Mouse (Mus musculus): ENCODE measurements around the gene Bbx. TPM values are rescaled to one million over a fixed set of nuclear protein-coding genes. Genes with fewer than 3 reads are reported as not detected.

Gene Bbx
- polyA plus RNA-seq (2015; fragmentation: Nextera tagmentation; extraction: Ambion mirVana): 20.4 and 21.9 TPM in 2 replicates

- Histone ChIP-seq H3K4me1 (replicated peaks) (peaks cover 14% of the 10 kb centered on the region), H3K9ac (peak within 1 kb of the TSS; percentile 85), H3K9me3 (no peaks in the 10 kb centered on the region), H3K36me3 (no peaks in the 10 kb centered on the region), H3K27ac (replicated peaks) (peak within 1 kb of the TSS; percentile 93), H3K27me3 (no peaks in the 10 kb centered on the region), H3K4me2 (peak within 1 kb of the TSS; percentile 95), H3K4me3 (peak within 1 kb of the TSS; percentile 89)
- peak; percentile 98 for ATAC-seq (ENCODE audit: low FRiP score, low read depth)
- WGBS: under 1% methylated on average over 50 of the region's 55 CpGs
Measured at GRCm38 (mm10) chr16:50432062-50432878, at the start of gene Bbx. Gene Bbx (minus strand): TSS chr16:50432390.

DNA sequence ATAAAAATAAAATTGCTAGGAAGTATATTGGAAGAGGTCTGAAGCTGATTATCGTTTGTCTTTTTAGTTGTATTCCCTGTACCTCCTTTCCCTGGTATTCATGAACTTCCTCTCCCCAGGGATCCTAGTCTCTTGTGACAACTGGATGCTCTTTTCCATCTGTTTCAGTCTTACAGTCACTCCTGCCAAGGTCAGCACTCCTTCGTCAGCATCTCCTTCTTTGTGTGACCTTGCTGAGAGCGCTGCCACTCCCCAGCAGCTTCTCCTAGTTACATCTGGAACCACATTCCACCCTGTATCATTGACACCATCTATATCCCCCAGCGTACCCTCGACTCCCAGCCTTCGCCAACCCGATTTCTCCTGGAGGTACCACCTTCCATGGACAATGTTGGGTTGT lies 49.7 kb upstream of the Bbx start:
- no peaks in the 10 kb centered on the region for H3K27me3 ChIP-seq
- no peak overlapping the region for H3K9ac ChIP-seq
- no peaks in the 10 kb centered on the region for H3K36me3 ChIP-seq
- no peak overlapping the region for H3K4me3 ChIP-seq
- H3K4me2 ChIP-seq: no peak overlapping the region
- H3K27ac ChIP-seq (replicated peaks): no peak overlapping the region
- ATAC-seq (ENCODE audit: low FRiP score, low read depth): no peak
- WGBS: 70% methylated on average over 7 of the region's 7 CpGs
- 0 out of 2 replicates have a peak, but pooled peaks cover 2% of the 10 kb centered on the region for H3K4me1 ChIP-seq (replicated peaks)
- no peaks in the 10 kb centered on the region for H3K9me3 ChIP-seq

DNA sequence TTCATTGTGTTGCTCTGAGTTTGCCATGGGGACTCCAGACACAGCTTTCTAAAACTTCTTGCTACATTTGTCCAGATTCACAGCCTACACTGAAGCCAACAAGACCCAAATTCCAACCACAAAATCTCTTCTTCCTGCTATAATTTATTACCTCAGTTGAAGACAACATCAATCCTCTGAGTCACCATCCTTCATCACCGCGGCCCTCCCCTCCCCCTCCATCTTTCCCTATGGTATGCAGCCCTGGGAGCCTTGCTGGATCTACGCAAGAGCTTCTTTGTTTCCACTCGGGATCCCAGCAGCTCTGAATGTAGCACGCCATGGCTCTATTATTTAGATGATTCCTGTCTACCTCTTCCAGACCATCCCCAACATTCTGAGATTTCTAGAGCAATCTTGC lies 49.2 kb upstream of the Bbx start:
- 52% methylated on average over 5 of the region's 5 CpGs for WGBS

GRCm38 (mm10) chr16:50478695-50479094 lies 46.5 kb upstream of the Bbx start:
- Histone ChIP-seq H3K36me3 (no peaks in the 10 kb centered on the region), H3K4me1 (replicated peaks) (0 out of 2 replicates have a peak, but pooled peaks cover 2% of the 10 kb centered on the region), H3K9ac (no peak overlapping the region), H3K9me3 (no peaks in the 10 kb centered on the region), H3K27ac (replicated peaks) (no peak overlapping the region), H3K4me2 (no peak overlapping the region), H3K27me3 (no peaks in the 10 kb centered on the region), H3K4me3 (no peak overlapping the region)
- 100% methylated on average over 1 of the region's 1 CpGs for WGBS
- no peak for ATAC-seq (ENCODE audit: low FRiP score, low read depth)

More for the DNA sequence above, 49.2 kb upstream of the Bbx start:
- H3K9me3 ChIP-seq: no peaks in the 10 kb centered on the region
- H3K27ac ChIP-seq (replicated peaks): no peak overlapping the region
- H3K4me2 ChIP-seq: no peak overlapping the region
- H3K27me3 ChIP-seq: no peaks in the 10 kb centered on the region
- H3K4me3 ChIP-seq: no peak overlapping the region
- ATAC-seq (ENCODE audit: low FRiP score, low read depth): no peak
- H3K9ac ChIP-seq: no peak overlapping the region
- 0 out of 2 replicates have a peak, but pooled peaks cover 2% of the 10 kb centered on the region for H3K4me1 ChIP-seq (replicated peaks)
- H3K36me3 ChIP-seq: no peaks in the 10 kb centered on the region

- no peaks in the 10 kb centered on the region for H3K36me3 ChIP-seq
- no peak overlapping the region for H3K4me3 ChIP-seq
- 90% methylated on average over 6 of the region's 6 CpGs for WGBS
- no peak overlapping the region for H3K9ac ChIP-seq
- H3K27ac ChIP-seq (replicated peaks): no peak overlapping the region
- no peaks in the 10 kb centered on the region for H3K27me3 ChIP-seq
- no peaks in the 10 kb centered on the region for H3K9me3 ChIP-seq
- no peak overlapping the region for H3K4me2 ChIP-seq
- ATAC-seq (ENCODE audit: low FRiP score, low read depth): no peak
- H3K4me1 ChIP-seq (replicated peaks): 0 out of 2 replicates have a peak, but pooled peaks cover 2% of the 10 kb centered on the region
Measured at GRCm38 (mm10) chr16:50477628-50478027, 45.4 kb upstream of the Bbx start.

GRCm38 (mm10) chr16:50462226-50462870 lies 30.2 kb upstream of the Bbx start:
- Histone ChIP-seq H3K4me2 (peak overlapping the region; percentile 9; the same call in 1 of the 2 replicates), H3K4me1 (replicated peaks) (no peaks in the 10 kb centered on the region), H3K36me3 (no peaks in the 10 kb centered on the region), H3K4me3 (no peak overlapping the region), H3K27ac (replicated peaks) (no peak overlapping the region), H3K9ac (no peak overlapping the region), H3K27me3 (no peaks in the 10 kb centered on the region), H3K9me3 (no peaks in the 10 kb centered on the region)
- no peak for ATAC-seq (ENCODE audit: low FRiP score, low read depth)
- WGBS: 34% methylated on average over 10 of the region's 10 CpGs

DNA sequence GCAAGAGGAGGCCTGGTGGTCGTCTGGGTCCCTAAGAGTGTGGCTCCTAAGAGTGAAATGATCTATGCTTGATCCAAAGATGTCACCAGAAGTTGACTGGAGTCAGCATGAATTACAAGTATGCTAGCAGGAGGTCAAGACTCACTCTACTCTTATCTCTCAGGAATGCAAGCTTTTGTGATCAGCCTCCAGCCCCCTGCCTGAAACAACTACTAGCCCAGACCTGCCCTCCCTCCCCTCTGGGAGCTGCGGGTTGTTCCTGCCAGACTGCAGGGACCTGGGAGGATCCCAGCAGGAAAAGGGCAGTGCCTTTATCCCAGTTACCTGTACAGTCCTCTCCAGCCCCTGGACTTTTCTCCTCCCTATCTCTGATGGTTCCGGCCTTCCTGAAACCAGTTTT lies 27.0 kb upstream of the Bbx start:
- Histone ChIP-seq H3K27ac (replicated peaks) (no peak overlapping the region), H3K4me3 (no peak overlapping the region), H3K36me3 (no peaks in the 10 kb centered on the region), H3K27me3 (no peaks in the 10 kb centered on the region), H3K9ac (no peak overlapping the region), H3K4me1 (replicated peaks) (no peaks in the 10 kb centered on the region), H3K4me2 (no peak overlapping the region), H3K9me3 (no peaks in the 10 kb centered on the region)
- 36% methylated on average over 3 of the region's 3 CpGs for WGBS
- ATAC-seq (ENCODE audit: low FRiP score, low read depth): no peak

- H3K9me3 ChIP-seq: no peaks in the 10 kb centered on the region
- WGBS: 96% methylated on average over 1 of the region's 1 CpGs
Measured at GRCm38 (mm10) chr16:50456053-50456452, 23.9 kb upstream of the Bbx start.

GRCm38 (mm10) chr16:50449086-50449485 lies 16.9 kb upstream of the Bbx start:
- Histone ChIP-seq H3K4me1 (replicated peaks) (no peaks in the 10 kb centered on the region), H3K9ac (no peak overlapping the region), H3K36me3 (no peaks in the 10 kb centered on the region), H3K27ac (replicated peaks) (no peak overlapping the region), H3K4me2 (no peak overlapping the region), H3K4me3 (no peak overlapping the region), H3K27me3 (no peaks in the 10 kb centered on the region), H3K9me3 (no peaks in the 10 kb centered on the region)
- ATAC-seq (ENCODE audit: low FRiP score, low read depth): no peak
- WGBS: 89% methylated on average over 9 of the region's 9 CpGs

More at GRCm38 (mm10) chr16:50456053-50456452, 23.9 kb upstream of the Bbx start:
- Histone ChIP-seq H3K4me3 (no peak overlapping the region), H3K4me2 (no peak overlapping the region), H3K27ac (replicated peaks) (no peak overlapping the region), H3K27me3 (no peaks in the 10 kb centered on the region), H3K9ac (no peak overlapping the region), H3K4me1 (replicated peaks) (no peaks in the 10 kb centered on the region), H3K36me3 (no peaks in the 10 kb centered on the region)
- ATAC-seq (ENCODE audit: low FRiP score, low read depth): no peak

DNA sequence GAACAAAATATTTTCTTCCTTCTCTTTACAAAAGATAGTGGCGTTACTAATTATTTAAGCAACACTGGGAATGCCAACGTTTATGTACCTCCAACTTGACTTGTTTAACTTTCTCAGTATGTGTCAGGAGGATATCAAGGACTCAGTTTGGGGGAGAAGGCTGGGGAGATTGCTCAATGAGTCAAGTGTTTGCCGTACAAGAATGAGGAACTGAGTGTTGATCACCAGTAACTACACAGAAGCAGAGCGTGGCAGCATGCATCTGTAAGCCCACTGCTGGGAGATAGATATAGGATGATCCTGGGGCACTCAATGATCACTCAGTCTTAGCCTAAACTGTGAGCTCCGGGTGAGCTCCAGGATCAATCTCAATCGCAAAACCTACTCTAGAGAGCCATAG lies 12.8 kb upstream of the Bbx start:
- no peaks in the 10 kb centered on the region for H3K27me3 ChIP-seq
- H3K4me3 ChIP-seq: no peak overlapping the region
- H3K27ac ChIP-seq (replicated peaks): no peak overlapping the region
- ATAC-seq (ENCODE audit: low FRiP score, low read depth): no peak
- 88% methylated on average over 6 of the region's 6 CpGs for WGBS
- H3K9ac ChIP-seq: no peak overlapping the region
- H3K4me2 ChIP-seq: no peak overlapping the region
- no peaks in the 10 kb centered on the region for H3K36me3 ChIP-seq
- H3K4me1 ChIP-seq (replicated peaks): no peaks in the 10 kb centered on the region
- H3K9me3 ChIP-seq: no peaks in the 10 kb centered on the region

- no peaks in the 10 kb centered on the region for H3K4me1 ChIP-seq (replicated peaks)
- H3K27ac ChIP-seq (replicated peaks): no peak overlapping the region
- H3K9ac ChIP-seq: no peak overlapping the region
- no peak overlapping the region for H3K4me2 ChIP-seq
- no peaks in the 10 kb centered on the region for H3K27me3 ChIP-seq
- no peak for ATAC-seq (ENCODE audit: low FRiP score, low read depth)
- H3K4me3 ChIP-seq: no peak overlapping the region
- 89% methylated on average over 3 of the region's 3 CpGs for WGBS
- no peaks in the 10 kb centered on the region for H3K36me3 ChIP-seq
- no peaks in the 10 kb centered on the region for H3K9me3 ChIP-seq
Measured at GRCm38 (mm10) chr16:50438816-50439215, 6.6 kb upstream of the Bbx start.

DNA sequence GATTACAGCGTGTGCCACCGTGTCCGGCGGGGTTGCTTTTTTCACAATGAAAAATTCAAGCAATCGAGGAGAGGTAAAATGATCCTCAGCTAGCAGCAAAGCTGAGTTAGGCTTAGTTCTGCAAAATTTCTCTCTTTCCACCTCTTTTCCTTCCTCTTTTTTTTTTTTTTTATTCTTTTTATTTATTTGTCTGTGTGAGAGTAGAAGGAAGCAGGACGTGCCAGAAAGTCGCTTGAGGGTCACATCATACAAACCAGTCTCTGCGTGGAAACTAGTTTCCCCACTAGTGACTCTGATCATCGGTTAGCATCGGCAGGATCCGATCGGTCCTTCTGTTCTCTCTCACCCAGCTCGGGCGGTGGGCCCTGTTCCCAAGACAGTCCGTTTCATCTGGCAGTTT lies 5.6 kb upstream of the Bbx start:
- no peak overlapping the region for H3K4me2 ChIP-seq
- no peaks in the 10 kb centered on the region for H3K36me3 ChIP-seq
- ATAC-seq (ENCODE audit: low FRiP score, low read depth): no peak

More for the DNA sequence above, 5.6 kb upstream of the Bbx start:
- H3K9me3 ChIP-seq: no peaks in the 10 kb centered on the region
- peaks cover 3% of the 10 kb centered on the region for H3K4me1 ChIP-seq (replicated peaks)
- no peak overlapping the region for H3K4me3 ChIP-seq
- no peak overlapping the region for H3K27ac ChIP-seq (replicated peaks)
- 85% methylated on average over 15 of the region's 15 CpGs for WGBS
- H3K9ac ChIP-seq: no peak overlapping the region
- no peaks in the 10 kb centered on the region for H3K27me3 ChIP-seq

Data from hindbrain, embryonic 15.5 days (tissue).